Mouse (Mus musculus): ENCODE data around the gene Arfip1. TPM values are rescaled to one million over a fixed set of nuclear protein-coding genes. Genes with fewer than 3 reads are reported as not detected.
A peak's percentile ranks its signal among the peaks of the same experiment; 100 is the strongest.

Gene Arfip1
- polyA plus RNA-seq, 1 experiment from 2014 or later, result 24.9 TPM

DNA sequence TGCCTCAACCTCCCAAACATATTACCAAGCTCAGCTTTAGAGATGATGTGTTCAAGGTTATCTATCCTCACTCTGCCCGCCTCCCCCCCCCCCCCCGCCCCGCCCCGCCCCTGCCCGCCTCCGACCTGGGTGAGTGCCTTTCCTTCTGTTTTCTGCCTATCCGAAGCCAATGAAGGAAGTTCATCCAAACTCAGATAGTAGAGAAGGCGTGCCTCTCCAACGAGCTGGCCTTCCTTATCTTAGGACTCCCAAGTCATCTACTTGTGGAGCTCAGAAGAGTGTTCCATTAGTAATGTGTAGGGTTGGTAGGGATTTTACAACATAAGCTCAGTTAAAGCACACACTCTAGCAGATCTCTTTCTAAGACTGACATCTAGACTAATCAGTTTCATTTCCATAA is 20.8 kb upstream of the Arfip1 start:
- Histone ChIP-seq H3K9ac (replicated peaks; ENCODE audit: low read depth, low read length) (no peak overlapping the region), H3K27me3 (replicated peaks; ENCODE audit: control insufficient read depth, insufficient read depth, low read length) (no peaks in the 10 kb centered on the region), H3K27ac (ENCODE audit: low read length) (no peak overlapping the region), H3K36me3 (ENCODE audit: control insufficient read depth, insufficient read depth) (no peaks in the 10 kb centered on the region), H3K4me3 (replicated peaks; ENCODE audit: low read length) (no peak overlapping the region), H3K4me2 (ENCODE audit: low read length) (no peak overlapping the region), H3K4me1 (replicated peaks; ENCODE audit: control insufficient read depth, insufficient read depth, low read length) (no peaks in the 10 kb centered on the region), H3K9me3 (ENCODE audit: control insufficient read depth, low read length) (no peaks in the 10 kb centered on the region)
- ATAC-seq, result no peak
- WGBS, result 77% methylated on average over 9 of the region's 9 CpGs

- no peak overlapping the region for H3K27ac ChIP-seq (ENCODE audit: low read length)
- 97% methylated on average over 2 of the region's 2 CpGs for WGBS
- no peak overlapping the region for H3K4me3 ChIP-seq (replicated peaks; ENCODE audit: low read length)
- no peak overlapping the region for H3K9ac ChIP-seq (replicated peaks; ENCODE audit: low read depth, low read length)
- no peaks in the 10 kb centered on the region for H3K27me3 ChIP-seq (replicated peaks; ENCODE audit: control insufficient read depth, insufficient read depth, low read length)
- H3K4me2 ChIP-seq (ENCODE audit: low read length), result no peak overlapping the region
- H3K36me3 ChIP-seq (ENCODE audit: control insufficient read depth, insufficient read depth), result no peaks in the 10 kb centered on the region
- ATAC-seq, result no peak
- no peaks in the 10 kb centered on the region for H3K4me1 ChIP-seq (replicated peaks; ENCODE audit: control insufficient read depth, insufficient read depth, low read length)
- H3K9me3 ChIP-seq (ENCODE audit: control insufficient read depth, low read length), result no peaks in the 10 kb centered on the region
Observed at GRCm38 (mm10) chr3:84602759-84603158, 20.3 kb upstream of the Arfip1 start.

DNA sequence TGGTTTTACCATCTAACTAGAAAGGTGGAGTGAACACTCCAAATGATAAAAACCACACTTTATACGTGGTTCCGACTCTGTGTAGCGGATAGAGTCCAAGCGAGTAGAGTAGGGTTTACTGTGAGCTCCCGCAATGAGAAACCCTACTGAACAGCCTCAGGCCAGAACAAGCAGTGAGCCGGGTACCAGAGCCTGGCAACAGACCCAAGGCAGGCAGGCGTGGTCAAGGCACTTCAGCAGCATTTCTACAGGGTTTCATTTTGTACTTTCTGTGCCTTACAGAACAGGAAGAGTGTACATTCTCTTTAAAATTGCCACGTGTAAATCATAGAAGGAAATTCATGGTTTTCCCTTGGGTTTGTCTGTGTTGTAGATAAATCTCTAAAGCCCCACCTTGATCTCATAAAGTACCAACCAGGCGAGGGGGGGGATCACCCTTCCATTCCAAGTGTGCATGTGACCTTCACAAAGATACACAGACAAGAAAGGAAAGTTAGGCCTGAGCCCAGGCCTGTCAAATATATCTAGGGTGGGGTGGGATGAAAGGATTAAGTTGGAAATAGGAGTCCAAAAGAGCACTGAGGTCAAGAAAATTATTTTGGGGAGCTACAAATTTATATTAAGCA is 19.6 kb upstream of the Arfip1 start:
- no peaks in the 10 kb centered on the region for H3K4me1 ChIP-seq (replicated peaks; ENCODE audit: control insufficient read depth, insufficient read depth, low read length)
- no peak overlapping the region for H3K4me3 ChIP-seq (replicated peaks; ENCODE audit: low read length)
- no peak for ATAC-seq
- no peaks in the 10 kb centered on the region for H3K27me3 ChIP-seq (replicated peaks; ENCODE audit: control insufficient read depth, insufficient read depth, low read length)
- 83% methylated on average over 9 of the region's 9 CpGs for WGBS
- H3K9ac ChIP-seq (replicated peaks; ENCODE audit: low read depth, low read length), result no peak overlapping the region
- no peaks in the 10 kb centered on the region for H3K9me3 ChIP-seq (ENCODE audit: control insufficient read depth, low read length)
- no peak overlapping the region for H3K27ac ChIP-seq (ENCODE audit: low read length)
- no peak overlapping the region for H3K4me2 ChIP-seq (ENCODE audit: low read length)
- H3K36me3 ChIP-seq (ENCODE audit: control insufficient read depth, insufficient read depth), result no peaks in the 10 kb centered on the region

DNA sequence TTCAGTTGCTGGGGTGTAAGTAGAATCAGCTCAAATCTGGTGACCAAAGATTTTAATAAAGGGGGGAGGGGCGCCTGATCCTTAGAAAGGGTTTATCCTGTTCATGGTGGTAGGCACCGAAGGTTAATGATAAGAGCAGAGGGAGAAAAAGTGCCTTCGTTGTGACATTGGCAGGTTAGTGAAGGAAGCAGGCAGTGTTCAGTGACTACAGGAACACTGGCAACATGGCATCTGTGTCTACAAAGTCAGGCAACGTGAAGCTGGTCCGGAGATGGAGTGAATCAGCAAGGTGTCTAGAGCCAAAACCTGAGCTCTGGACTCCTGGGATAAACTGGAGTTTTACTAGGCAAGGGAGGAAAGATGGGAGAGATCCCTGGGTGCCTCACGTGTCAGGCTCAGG is 16.3 kb upstream of the Arfip1 start:
- Histone ChIP-seq H3K4me2 (ENCODE audit: low read length) (no peak overlapping the region), H3K9ac (replicated peaks; ENCODE audit: low read depth, low read length) (no peak overlapping the region)
- 90% methylated on average over 6 of the region's 6 CpGs for WGBS

DNA sequence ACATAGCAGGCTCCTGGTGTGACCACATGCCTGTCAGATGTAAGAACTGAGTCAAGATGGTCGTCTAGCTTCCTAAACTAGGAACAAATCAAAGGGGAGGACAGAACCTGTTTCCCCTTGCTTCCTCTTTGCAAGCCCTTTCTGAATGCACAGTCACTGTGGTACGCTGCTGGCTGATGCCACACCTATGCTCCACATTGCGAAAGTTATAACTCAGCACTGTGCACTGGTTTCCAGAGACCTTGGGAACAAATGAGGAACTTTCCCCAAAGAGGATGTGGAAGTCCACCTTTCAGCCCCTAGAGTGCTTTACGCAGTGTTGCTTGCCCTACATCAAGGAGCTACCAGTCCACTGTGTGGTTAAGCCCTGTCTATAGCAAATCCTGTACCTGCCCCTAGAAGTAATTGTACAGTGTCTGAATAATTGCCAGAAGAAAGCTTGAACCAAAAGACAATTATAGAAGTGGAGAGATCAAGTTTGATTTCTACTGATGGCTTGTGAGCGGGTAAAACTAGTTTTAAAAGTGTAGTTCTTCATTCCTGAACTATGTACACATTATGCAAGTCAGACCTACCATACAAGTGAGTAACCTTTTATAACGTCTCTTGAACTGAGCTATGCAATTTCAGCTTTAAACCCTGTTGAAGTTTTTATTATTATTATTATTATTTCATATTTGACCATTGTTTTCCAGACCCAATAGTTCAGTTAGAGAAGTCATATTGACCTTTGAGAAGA is 15.7 kb upstream of the Arfip1 start:
- no peaks in the 10 kb centered on the region for H3K9me3 ChIP-seq (ENCODE audit: control insufficient read depth, low read length)
- no peaks in the 10 kb centered on the region for H3K27me3 ChIP-seq (replicated peaks; ENCODE audit: control insufficient read depth, insufficient read depth, low read length)
- H3K4me2 ChIP-seq (ENCODE audit: low read length), result no peak overlapping the region
- WGBS, result 89% methylated on average over 6 of the region's 6 CpGs
- no peak overlapping the region for H3K4me3 ChIP-seq (replicated peaks; ENCODE audit: low read length)
- H3K36me3 ChIP-seq (ENCODE audit: control insufficient read depth, insufficient read depth), result no peaks in the 10 kb centered on the region
- no peak overlapping the region for H3K27ac ChIP-seq (ENCODE audit: low read length)
- ATAC-seq, result no peak
- no peak overlapping the region for H3K9ac ChIP-seq (replicated peaks; ENCODE audit: low read depth, low read length)
- peaks cover 15% of the 10 kb centered on the region for H3K4me1 ChIP-seq (replicated peaks; ENCODE audit: control insufficient read depth, insufficient read depth, low read length)

More for the DNA sequence above, 16.3 kb upstream of the Arfip1 start:
- Histone ChIP-seq H3K9me3 (ENCODE audit: control insufficient read depth, low read length) (no peaks in the 10 kb centered on the region), H3K36me3 (ENCODE audit: control insufficient read depth, insufficient read depth) (no peaks in the 10 kb centered on the region), H3K4me1 (replicated peaks; ENCODE audit: control insufficient read depth, insufficient read depth, low read length) (peaks cover 15% of the 10 kb centered on the region), H3K4me3 (replicated peaks; ENCODE audit: low read length) (no peak overlapping the region), H3K27me3 (replicated peaks; ENCODE audit: control insufficient read depth, insufficient read depth, low read length) (no peaks in the 10 kb centered on the region), H3K27ac (ENCODE audit: low read length) (no peak overlapping the region)
- no peak for ATAC-seq

DNA sequence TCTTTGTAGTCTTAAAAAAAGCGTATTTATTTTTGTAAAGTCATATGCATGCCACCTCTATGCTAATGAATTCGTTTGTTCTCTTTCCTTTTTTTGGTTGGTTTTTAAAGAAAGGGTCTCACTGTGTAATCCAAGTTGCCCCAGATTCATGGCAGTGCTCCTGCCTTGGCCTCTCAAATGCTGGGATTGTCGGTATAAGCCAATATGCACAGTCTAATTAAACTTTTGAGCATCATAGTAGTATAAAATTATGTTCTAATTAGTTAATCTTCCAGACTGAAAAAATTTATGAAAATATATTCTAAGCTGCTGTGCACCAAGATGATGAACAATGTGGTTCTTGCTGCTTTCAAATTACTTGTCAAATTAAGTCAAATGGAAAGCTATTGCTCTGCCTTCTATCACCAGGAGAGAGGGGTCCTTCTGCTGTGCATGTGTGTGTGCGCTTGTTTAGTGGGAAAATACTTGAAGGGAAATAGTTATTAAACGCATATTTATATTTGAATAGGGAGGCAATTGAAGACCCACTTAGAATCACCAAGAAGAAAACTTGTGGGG is 13.3 kb upstream of the Arfip1 start:
- 21% methylated on average over 5 of the region's 5 CpGs for WGBS
- Histone ChIP-seq H3K4me1 (replicated peaks; ENCODE audit: control insufficient read depth, insufficient read depth, low read length) (peaks cover 15% of the 10 kb centered on the region), H3K27me3 (replicated peaks; ENCODE audit: control insufficient read depth, insufficient read depth, low read length) (no peaks in the 10 kb centered on the region), H3K9me3 (ENCODE audit: control insufficient read depth, low read length) (no peaks in the 10 kb centered on the region), H3K4me3 (replicated peaks; ENCODE audit: low read length) (no peak overlapping the region), H3K4me2 (ENCODE audit: low read length) (peak overlapping the region; percentile 50), H3K36me3 (ENCODE audit: control insufficient read depth, insufficient read depth) (no peaks in the 10 kb centered on the region), H3K9ac (replicated peaks; ENCODE audit: low read depth, low read length) (no peak overlapping the region), H3K27ac (ENCODE audit: low read length) (peak overlapping the region; percentile 71)
- peak; percentile 89 for ATAC-seq

DNA sequence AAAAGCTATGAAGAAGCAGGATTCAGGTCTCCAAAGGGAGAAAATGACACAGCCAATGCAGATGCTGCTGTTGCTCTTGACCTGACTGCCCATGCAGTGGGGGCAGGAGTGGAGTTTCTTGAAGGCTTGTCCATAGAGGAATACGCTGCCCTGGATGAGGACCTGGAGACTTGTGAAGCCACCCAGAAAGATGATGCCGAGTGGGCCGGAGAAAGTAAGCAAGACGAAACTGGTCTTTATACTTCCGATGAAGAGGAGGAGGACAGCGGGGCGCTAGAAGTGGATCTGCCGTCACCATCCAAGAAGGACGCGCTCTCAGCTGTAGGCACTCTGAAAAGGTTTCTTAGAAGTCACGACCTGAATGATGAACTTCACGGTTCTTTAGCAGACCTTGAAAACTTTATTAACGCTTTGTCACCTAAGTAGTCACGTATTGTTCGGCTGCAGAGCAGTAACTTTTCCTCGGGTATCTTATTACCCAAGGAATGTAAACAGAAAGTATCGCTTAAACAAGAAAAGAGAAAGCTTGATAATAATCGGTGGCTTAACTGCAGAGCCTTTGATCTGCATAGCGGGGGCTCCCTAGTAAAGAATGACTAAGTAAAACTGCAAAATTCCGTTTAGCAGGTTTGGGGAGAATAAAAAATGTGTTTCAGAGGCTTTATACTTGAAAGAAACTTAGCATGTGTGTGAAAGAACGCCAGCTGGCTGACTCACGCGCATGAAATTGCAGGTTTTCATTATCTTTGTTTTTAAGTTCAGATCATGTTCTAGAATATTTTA is 12.7 kb upstream of the Arfip1 start:
- WGBS, result 13% methylated on average over 23 of the region's 23 CpGs
- peak; percentile 78 for ATAC-seq

DNA sequence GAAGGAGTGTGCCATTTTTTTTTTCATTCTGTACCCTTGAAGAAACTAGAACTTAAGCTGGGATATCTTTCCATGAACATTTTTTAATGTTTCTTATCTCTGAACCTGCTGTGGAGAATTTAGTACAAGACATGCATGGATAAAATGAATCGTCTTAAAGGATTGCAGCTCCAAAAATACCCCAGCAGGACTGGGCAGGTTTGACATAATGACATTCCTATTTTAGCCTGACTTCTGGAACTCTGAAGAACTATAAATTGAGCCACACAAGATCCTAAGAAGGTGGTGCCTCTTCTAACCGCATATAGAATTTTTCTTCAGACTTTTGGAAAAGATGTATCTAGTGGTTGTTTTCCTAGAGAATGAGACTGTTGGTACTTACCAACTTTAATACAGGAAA is 10.8 kb upstream of the Arfip1 start, which contains the start of gene Tigd4:
Gene Tigd4 (plus strand): TSS at position 301 of the 400 bp plus-strand sequence.
- Histone ChIP-seq H3K9ac (replicated peaks; ENCODE audit: low read depth, low read length) (no peak within 1 kb of the TSS), H3K4me2 (ENCODE audit: low read length) (no peak within 1 kb of the TSS), H3K27ac (ENCODE audit: low read length) (no peak within 1 kb of the TSS), H3K9me3 (ENCODE audit: control insufficient read depth, low read length) (no peaks in the 10 kb centered on the region), H3K27me3 (replicated peaks; ENCODE audit: control insufficient read depth, insufficient read depth, low read length) (no peaks in the 10 kb centered on the region), H3K4me1 (replicated peaks; ENCODE audit: control insufficient read depth, insufficient read depth, low read length) (peaks cover 15% of the 10 kb centered on the region), H3K4me3 (replicated peaks; ENCODE audit: low read length) (no peak within 1 kb of the TSS), H3K36me3 (ENCODE audit: control insufficient read depth, insufficient read depth) (no peaks in the 10 kb centered on the region)
- WGBS, result 91% methylated on average over 2 of the region's 2 CpGs
- no peak for ATAC-seq

More for the DNA sequence above, 12.7 kb upstream of the Arfip1 start:
- no peak overlapping the region for H3K9ac ChIP-seq (replicated peaks; ENCODE audit: low read depth, low read length)
- H3K4me1 ChIP-seq (replicated peaks; ENCODE audit: control insufficient read depth, insufficient read depth, low read length), result peaks cover 15% of the 10 kb centered on the region
- H3K9me3 ChIP-seq (ENCODE audit: control insufficient read depth, low read length), result no peaks in the 10 kb centered on the region
- H3K27me3 ChIP-seq (replicated peaks; ENCODE audit: control insufficient read depth, insufficient read depth, low read length), result no peaks in the 10 kb centered on the region
- H3K36me3 ChIP-seq (ENCODE audit: control insufficient read depth, insufficient read depth), result no peaks in the 10 kb centered on the region
- peak overlapping the region; percentile 15 for H3K4me3 ChIP-seq (replicated peaks; ENCODE audit: low read length)
- peak overlapping the region; percentile 50 for H3K4me2 ChIP-seq (ENCODE audit: low read length)
- peak overlapping the region; percentile 28 for H3K27ac ChIP-seq (ENCODE audit: low read length)

- no peaks in the 10 kb centered on the region for H3K27me3 ChIP-seq (replicated peaks; ENCODE audit: control insufficient read depth, insufficient read depth, low read length)
- H3K36me3 ChIP-seq (ENCODE audit: control insufficient read depth, insufficient read depth), result no peaks in the 10 kb centered on the region
- H3K4me3 ChIP-seq (replicated peaks; ENCODE audit: low read length), result no peak overlapping the region
- H3K4me2 ChIP-seq (ENCODE audit: low read length), result no peak overlapping the region
- peaks cover 7% of the 10 kb centered on the region for H3K4me1 ChIP-seq (replicated peaks; ENCODE audit: control insufficient read depth, insufficient read depth, low read length)
- ATAC-seq, result no peak
- H3K9ac ChIP-seq (replicated peaks; ENCODE audit: low read depth, low read length), result no peak overlapping the region
- H3K27ac ChIP-seq (ENCODE audit: low read length), result no peak overlapping the region
- 51% methylated on average over 5 of the region's 5 CpGs for WGBS
- no peaks in the 10 kb centered on the region for H3K9me3 ChIP-seq (ENCODE audit: control insufficient read depth, low read length)
Observed at GRCm38 (mm10) chr3:84586736-84587135, 4.3 kb upstream of the Arfip1 start.

Measured in forebrain, embryonic 16.5 days (tissue).